Mouse (Mus musculus) myocyte (in vitro differentiated cells): Measurements from ENCODE around the gene Cdh6. TPM values are rescaled to one million over a fixed set of nuclear protein-coding genes. Genes with fewer than 3 reads are reported as not detected.

Source experiments
- H3K27me3 ChIP-seq: one replicate; pipeline ENCODE4 v1.6.1; 2011; ENCODE audit not compliant: control insufficient read depth, insufficient read depth, insufficient read length
- H3K36me3 ChIP-seq: one replicate; pipeline ENCODE4 v1.6.1; 2011; ENCODE audit not compliant: control insufficient read depth, insufficient read depth
- H3K4me2 ChIP-seq: one replicate; pipeline ENCODE4 v1.6.1; 2011; ENCODE audit warnings: low read depth, control low read depth
- H3K4me3 ChIP-seq: one replicate; pipeline ENCODE4 v1.5.1; 2011; ENCODE audit warnings: mild to moderate bottlenecking, control low read depth, moderate library complexity
- H3K79me2 ChIP-seq: one replicate; pipeline ENCODE4 v1.6.1; 2011; ENCODE audit not compliant: control insufficient read depth, insufficient read depth
- H3ac ChIP-seq: one replicate; pipeline ENCODE4 v1.6.1; 2011; ENCODE audit not compliant: control insufficient read depth, insufficient read length
- CEBPB ChIP-seq: IDR thresholded peaks from 2 replicates; pipeline ENCODE4 v1.6.1; 2011; ENCODE audit warnings: mild to moderate bottlenecking, moderate library complexity; ENCODE audit not compliant: poor library complexity, insufficient read depth, severe bottlenecking
- E2F4 ChIP-seq: IDR thresholded peaks from one replicate; pipeline ENCODE4 v1.6.1; 2011; ENCODE audit warnings: mild to moderate bottlenecking, control low read depth, moderate library complexity; ENCODE audit not compliant: insufficient read depth
- MAX ChIP-seq: IDR thresholded peaks from one replicate; pipeline ENCODE4 v1.6.1; 2011; ENCODE audit warnings: low read depth, mild to moderate bottlenecking, control low read depth
- MYOD1 ChIP-seq, 3 experiments: IDR thresholded peaks; one replicate each; pipeline ENCODE4 v1.6.1; 2011; ENCODE audit warnings: control low read depth in 2 of 3, low read depth in 2 of 3, mild to moderate bottlenecking in 2 of 3, moderate library complexity in 1 of 3; ENCODE audit not compliant: insufficient read length in 2 of 3, control insufficient read depth in 1 of 3
- MYOG ChIP-seq, 3 experiments: IDR thresholded peaks; one replicate each; pipeline ENCODE4 v1.6.1; 2011; ENCODE audit warnings: control low read depth in 2 of 3, low read depth in 2 of 3, mild to moderate bottlenecking in 2 of 3; ENCODE audit not compliant: insufficient read length in 2 of 3, control insufficient read depth in 1 of 3, insufficient read depth in 1 of 3
- POLR2A ChIP-seq: IDR thresholded peaks from one replicate; pipeline ENCODE4 v1.6.1; 2011; ENCODE audit warnings: low read depth, mild to moderate bottlenecking, control low read depth, moderate library complexity; ENCODE audit not compliant: insufficient read length
- POLR2AphosphoS2 ChIP-seq: IDR thresholded peaks from one replicate; pipeline ENCODE4 v1.6.1; 2011; ENCODE audit warnings: low read depth, control low read depth; ENCODE audit not compliant: insufficient read length
- REST ChIP-seq: IDR thresholded peaks from one replicate; pipeline ENCODE4 v1.6.1; 2011; ENCODE audit warnings: mild to moderate bottlenecking, control low read depth, moderate library complexity; ENCODE audit not compliant: insufficient read depth, insufficient read length
- SRF ChIP-seq: IDR thresholded peaks from one replicate; pipeline ENCODE4 v1.6.1; 2011; ENCODE audit warnings: low read depth; ENCODE audit not compliant: control insufficient read depth, insufficient read length
- TCF12 ChIP-seq: IDR thresholded peaks from one replicate; pipeline ENCODE4 v1.6.1; 2011; ENCODE audit warnings: mild to moderate bottlenecking, control low read depth; ENCODE audit not compliant: poor library complexity, insufficient read depth, severe bottlenecking
- TCF3 ChIP-seq: IDR thresholded peaks from one replicate; pipeline ENCODE4 v1.6.1; 2011; ENCODE audit warnings: low read depth, control low read depth; ENCODE audit not compliant: insufficient read length
- USF1 ChIP-seq: IDR thresholded peaks from one replicate; pipeline ENCODE4 v1.6.1; 2011; ENCODE audit warnings: low read depth, mild to moderate bottlenecking, control low read depth, moderate library complexity
- polyA plus RNA-seq: library from polyadenylated mRNA; unstranded; fragments of >200 nt; fragmentation: generic; extraction: Trizol; gene quantifications from one replicate; pipeline ENCODE4 v1.2.1, GENCODE M21; 2012; ENCODE audit warnings: missing spikeins

Gene Cdh6
- polyA plus RNA-seq, 1 experiment, result 0.02 TPM

DNA sequence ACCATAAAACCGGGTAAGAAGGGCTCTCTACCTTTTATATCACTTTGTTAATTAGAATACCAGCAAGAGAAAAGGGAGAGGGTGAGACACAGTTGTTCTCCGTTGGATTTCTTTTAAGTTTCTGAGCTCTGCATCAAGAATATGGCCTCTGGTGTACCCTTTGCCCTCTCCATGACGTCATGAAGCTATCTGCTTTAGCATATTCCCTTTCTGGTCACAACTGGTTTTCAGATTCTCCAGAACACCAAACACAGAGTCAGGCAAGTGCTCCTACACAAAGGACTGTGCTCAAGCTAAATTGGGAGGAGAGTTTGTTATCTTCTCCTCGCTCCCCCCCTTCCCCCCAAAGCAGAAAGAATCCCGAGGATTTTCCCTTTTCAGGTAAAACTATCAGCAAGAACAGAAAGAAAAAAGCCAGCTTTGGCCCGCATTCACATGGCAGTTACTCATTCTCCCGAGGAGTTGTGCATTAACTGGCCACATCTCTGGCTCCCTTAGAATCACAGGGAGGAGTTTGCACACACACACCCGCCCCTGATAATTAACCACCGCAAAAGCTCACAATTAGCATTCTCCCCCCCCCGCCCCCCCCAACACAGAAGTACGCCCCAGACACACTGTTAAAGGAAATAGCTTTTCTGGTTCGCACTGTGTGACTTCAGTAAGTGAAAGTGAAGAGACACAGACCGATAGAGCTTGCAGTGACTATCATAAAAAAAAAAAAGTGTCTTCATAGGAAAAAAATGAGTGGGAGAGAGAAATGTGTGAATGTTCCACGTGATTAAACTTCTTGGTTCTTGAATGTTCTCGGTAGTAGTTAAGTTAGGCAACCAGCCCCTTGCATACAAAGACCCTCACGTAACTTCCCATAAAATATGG lies 1.8 kb downstream of the Cdh6 start:
- H3K36me3 ChIP-seq, result no peaks in the 10 kb centered on the region
- H3ac ChIP-seq, result no peak overlapping the region
- H3K4me2 ChIP-seq, result peak overlapping the region; percentile 38
- H3K4me3 ChIP-seq, result no peak overlapping the region
- H3K79me2 ChIP-seq, result no peaks in the 10 kb centered on the region
- H3K27me3 ChIP-seq, result peaks cover 15% of the 10 kb centered on the region
- no peak for TF ChIP-seq POLR2AphosphoS2
- no peak for TF ChIP-seq MYOD1 (IDR thresholded peaks at IDR 0.05; ENCODE audit: control insufficient read depth in 1 of 3, insufficient read length in 2 of 3, low read depth in 2 of 3)
- TF ChIP-seq MYOG (IDR thresholded peaks at IDR 0.05; ENCODE audit: control insufficient read depth in 1 of 3, insufficient read depth in 1 of 3, insufficient read length in 2 of 3, low read depth in 2 of 3), result no peak
- TF ChIP-seq TCF3, result no peak
- TF ChIP-seq SRF, result no peak
- no peak for TF ChIP-seq TCF12
- no peak for TF ChIP-seq POLR2A
- no peak for TF ChIP-seq MAX
- no peak for TF ChIP-seq E2F4

DNA sequence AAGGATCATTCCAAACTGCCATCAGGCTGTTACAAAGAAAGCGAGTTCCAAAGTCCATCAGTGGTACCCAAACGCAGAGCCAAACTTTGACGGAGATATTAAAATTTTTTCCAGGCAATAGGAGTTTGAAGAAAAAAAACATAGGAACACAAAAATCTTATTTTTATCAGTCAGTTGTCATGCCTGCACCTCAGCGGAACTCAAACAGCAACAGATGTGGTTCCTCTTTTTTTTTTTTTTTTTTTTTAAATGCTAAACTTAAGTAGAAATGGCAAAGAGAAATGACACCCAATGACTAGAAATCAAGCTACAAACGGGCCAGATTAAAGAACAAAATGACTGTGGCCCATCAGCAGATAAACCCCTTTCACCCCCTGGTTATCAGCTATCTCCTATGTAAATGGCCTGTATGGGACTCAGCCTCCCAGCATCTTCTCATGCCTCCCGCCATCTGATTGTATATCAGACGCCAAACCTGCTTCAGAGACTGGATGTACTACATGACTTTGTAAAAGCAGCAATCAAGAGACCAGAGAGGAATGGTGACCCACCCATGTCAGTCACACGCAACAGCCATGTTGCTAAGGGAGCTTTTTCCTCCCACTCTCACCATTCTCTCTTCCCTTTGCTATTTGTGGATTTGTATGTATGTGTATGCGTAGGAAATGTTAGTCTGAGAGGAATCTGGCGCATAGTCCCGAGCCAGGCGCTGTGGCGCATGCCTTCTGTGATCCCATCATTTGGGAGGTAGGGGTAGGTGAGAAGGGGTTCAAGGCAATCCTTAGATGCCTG lies 8.2 kb downstream of the Cdh6 start:
- no peaks in the 10 kb centered on the region for H3K79me2 ChIP-seq
- no peak for TF ChIP-seq TCF12
- no peak for TF ChIP-seq TCF3
- TF ChIP-seq POLR2A, result no peak
- TF ChIP-seq MYOD1 (IDR thresholded peaks at IDR 0.05; ENCODE audit: control insufficient read depth in 1 of 3, insufficient read length in 2 of 3, low read depth in 2 of 3), result no peak
- TF ChIP-seq SRF, result no peak
- no peak for TF ChIP-seq CEBPB
- no peak for TF ChIP-seq MAX
- TF ChIP-seq POLR2AphosphoS2, result no peak
- no peak for TF ChIP-seq REST
- TF ChIP-seq E2F4, result no peak
- no peak for TF ChIP-seq USF1
- no peak for TF ChIP-seq MYOG (IDR thresholded peaks at IDR 0.05; ENCODE audit: control insufficient read depth in 1 of 3, insufficient read depth in 1 of 3, insufficient read length in 2 of 3, low read depth in 2 of 3)
- no peaks in the 10 kb centered on the region for H3K36me3 ChIP-seq
- no peak overlapping the region for H3K4me3 ChIP-seq
- no peak overlapping the region for H3ac ChIP-seq
- H3K27me3 ChIP-seq, result no peaks in the 10 kb centered on the region
- no peak overlapping the region for H3K4me2 ChIP-seq

GRCm38 (mm10) chr15:13155820-13156219 lies 17.7 kb downstream of the Cdh6 start:
- TF ChIP-seq POLR2A, result no peak
- no peak for TF ChIP-seq USF1
- no peak for TF ChIP-seq TCF12
- no peak for TF ChIP-seq CEBPB
- no peak for TF ChIP-seq SRF
- no peak for TF ChIP-seq MAX
- TF ChIP-seq TCF3, result no peak
- TF ChIP-seq REST, result no peak
- no peak for TF ChIP-seq POLR2AphosphoS2
- no peak for TF ChIP-seq MYOG (IDR thresholded peaks at IDR 0.05; ENCODE audit: control insufficient read depth in 1 of 3, insufficient read depth in 1 of 3, insufficient read length in 2 of 3, low read depth in 2 of 3)
- no peak for TF ChIP-seq E2F4
- no peak for TF ChIP-seq MYOD1 (IDR thresholded peaks at IDR 0.05; ENCODE audit: control insufficient read depth in 1 of 3, insufficient read length in 2 of 3, low read depth in 2 of 3)
- H3K27me3 ChIP-seq, result no peaks in the 10 kb centered on the region

DNA sequence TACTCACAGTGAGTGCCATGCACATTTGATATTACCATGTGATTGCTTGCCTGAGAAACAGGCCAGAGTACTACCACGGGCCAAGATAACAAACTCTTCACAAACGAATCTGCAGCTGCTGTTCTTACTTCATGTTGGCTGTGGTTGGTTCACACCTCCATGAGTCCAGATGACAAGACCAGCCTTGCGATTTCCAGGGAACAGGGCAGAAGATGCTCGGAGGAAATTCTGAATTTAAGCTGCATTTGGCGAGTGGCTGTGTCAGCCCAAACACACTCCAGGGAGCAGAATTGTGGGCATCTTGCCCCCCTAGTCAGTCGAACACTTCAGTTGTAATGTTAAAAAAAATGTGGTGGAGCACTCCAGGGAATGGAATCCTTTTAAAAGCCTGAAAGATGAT lies 18.1 kb downstream of the Cdh6 start:
- no peak overlapping the region for H3K4me2 ChIP-seq
- no peak for TF ChIP-seq TCF3
- TF ChIP-seq REST, result no peak
- TF ChIP-seq MYOG (IDR thresholded peaks at IDR 0.05; ENCODE audit: control insufficient read depth in 1 of 3, insufficient read depth in 1 of 3, insufficient read length in 2 of 3, low read depth in 2 of 3), result no peak
- no peak for TF ChIP-seq POLR2A
- no peak for TF ChIP-seq POLR2AphosphoS2
- no peak for TF ChIP-seq USF1
- TF ChIP-seq MYOD1 (IDR thresholded peaks at IDR 0.05; ENCODE audit: control insufficient read depth in 1 of 3, insufficient read length in 2 of 3, low read depth in 2 of 3), result no peak
- TF ChIP-seq E2F4, result no peak
- no peak for TF ChIP-seq MAX
- TF ChIP-seq CEBPB, result no peak
- no peak for TF ChIP-seq SRF
- no peak for TF ChIP-seq TCF12
- no peaks in the 10 kb centered on the region for H3K36me3 ChIP-seq
- H3K4me3 ChIP-seq, result no peak overlapping the region
- no peaks in the 10 kb centered on the region for H3K27me3 ChIP-seq
- no peak overlapping the region for H3ac ChIP-seq
- H3K79me2 ChIP-seq, result no peaks in the 10 kb centered on the region

More at GRCm38 (mm10) chr15:13155820-13156219, 17.7 kb downstream of the Cdh6 start:
- Histone ChIP-seq H3K4me3 (no peak overlapping the region), H3K4me2 (no peak overlapping the region), H3K36me3 (no peaks in the 10 kb centered on the region), H3K79me2 (no peaks in the 10 kb centered on the region), H3ac (no peak overlapping the region)
